Mouse (Mus musculus) ES-Bruce4 (cell line): ENCODE data around the gene Pdgfa.

Experiments used
- CTCF ChIP-seq: IDR thresholded peaks from one replicate; pipeline ENCODE4 v1.8.1; 2011; ENCODE audit warnings: low read depth, low read length
- POLR2A ChIP-seq: IDR thresholded peaks from one replicate; pipeline ENCODE4 v1.8.1; 2011; ENCODE audit warnings: low read length; ENCODE audit not compliant: insufficient read depth

- TF ChIP-seq POLR2A = no peak
- TF ChIP-seq CTCF = no peak
Observed at GRCm38 (mm10) chr5:138940576-138940975, 56.6 kb downstream of the Pdgfa start.
